Mouse (Mus musculus) left cerebral cortex, adult 8-10 months (tissue): Measurements from ENCODE around the gene Ccdc186. TPM values are rescaled to one million over a fixed set of nuclear protein-coding genes. Genes with fewer than 3 reads are reported as not detected.
"Not testable (repeated sequence)": the region's sequence is repeated elsewhere in the genome, so short reads cannot be mapped to it uniquely, and the experiment has no call there.

ENCODE experiments used
- DNase-seq, 2 experiments: peaks; one replicate each; pipeline ENCODE4 v3.0.0; 2022; ENCODE audit warnings: low spot score in 2 of 2
- total RNA-seq, 4 experiments: library from RNA; stranded (reverse); gene quantifications; 2 replicates each; pipeline ENCODE4 v1.2.4; 2022

Gene Ccdc186
- total RNA-seq, 4 experiments from 2014 or later = 46.1 to 49.5 (median 46.6) TPM

GRCm38 (mm10) chr19:56801656-56802351, 20.2 kb downstream of the Ccdc186 start:
- no peak for DNase-seq

- DNase-seq = no peak
These were observed 20.9 kb downstream of the Ccdc186 start for GRCm38 (mm10) chr19:56800930-56801655.

- no peak for DNase-seq
These were observed 21.8 kb downstream of the Ccdc186 start for GRCm38 (mm10) chr19:56800226-56800625.

- DNase-seq = no peak
These were observed 24.6 kb downstream of the Ccdc186 start for GRCm38 (mm10) chr19:56797376-56797775.

- no peak for DNase-seq
These were observed 33.0 kb downstream of the Ccdc186 start for GRCm38 (mm10) chr19:56788952-56789351.

- no peak for DNase-seq
These were observed 34.1 kb downstream of the Ccdc186 start for GRCm38 (mm10) chr19:56787911-56788310.

- DNase-seq = not testable (repeated sequence)
These were observed 43.5 kb downstream of the Ccdc186 start for GRCm38 (mm10) chr19:56778532-56778931.

- peak in 1 of 2 experiments; percentile 30 for DNase-seq
These were observed 45.1 kb downstream of the Ccdc186 start for GRCm38 (mm10) chr19:56776719-56777382.

GRCm38 (mm10) chr19:56775893-56776718, 45.9 kb downstream of the Ccdc186 start:
- DNase-seq = no peak

- no peak for DNase-seq
These were observed 46.8 kb downstream of the Ccdc186 start for GRCm38 (mm10) chr19:56774971-56775892.

GRCm38 (mm10) chr19:56774408-56774962, 47.5 kb downstream of the Ccdc186 start:
- no peak for DNase-seq

- DNase-seq = no peak
These were observed 48.5 kb downstream of the Ccdc186 start for GRCm38 (mm10) chr19:56773393-56773971.

GRCm38 (mm10) chr19:56772158-56772557, 49.8 kb downstream of the Ccdc186 start:
- no peak for DNase-seq

GRCm38 (mm10) chr19:56769024-56769423, 53.0 kb downstream of the Ccdc186 start:
- peak in 1 of 2 experiments; percentile 69 for DNase-seq

- DNase-seq = no peak
These were observed 59.3 kb downstream of the Ccdc186 start for GRCm38 (mm10) chr19:56762686-56763085.

- no peak for DNase-seq
These were observed 60.3 kb downstream of the Ccdc186 start for GRCm38 (mm10) chr19:56761727-56762126.

GRCm38 (mm10) chr19:56761096-56761495, 60.9 kb downstream of the Ccdc186 start:
- DNase-seq = no peak

GRCm38 (mm10) chr19:56760306-56760940, 61.6 kb downstream of the Ccdc186 start:
- no peak for DNase-seq

- DNase-seq = peak in 1 of 2 experiments; percentile 30
These were observed 62.2 kb downstream of the Ccdc186 start for GRCm38 (mm10) chr19:56759740-56760139.
